Mouse (Mus musculus) central nervous system, embryonic 18 days (tissue): ENCODE results near the gene Pou2af1. TPM values are rescaled to one million over a fixed set of nuclear protein-coding genes. Genes with fewer than 3 reads are reported as not detected.

Experiments
- polyA plus RNA-seq: library from polyadenylated mRNA; depleted of rRNA; stranded (reverse); fragments of >200 nt; gene quantifications from 2 replicates; pipeline ENCODE4 v1.2.3, GENCODE M21; 2012; rRNA removed

Gene Pou2af1
- polyA plus RNA-seq: 0.12 and 0.21 TPM in 2 replicates

GRCm38 (mm10) chr9:51213023-51213728 is at the start of gene Pou2af1:
TSS of gene Pou2af1 (plus strand) at chr9:51213708.

GRCm38 (mm10) chr9:51165312-51166180 is 48.0 kb upstream of the Pou2af1 start, which contains the start of gene Gm32742:
TSS of gene Gm32742 (minus strand) at chr9:51165517.

GRCm38 (mm10) chr9:51278500-51279381 is 65.2 kb downstream of the Pou2af1 start, which contains the start of gene Colca2:
TSS of gene Colca2 (minus strand) at chr9:51278569.

Other genes with a start within 250 kb of the Pou2af1 start
- gene Sik2, start 204.6 kb upstream of the Pou2af1 start, polyA plus RNA-seq: 23.2 and 25.0 TPM in 2 replicates
- gene Btg4, start 152.8 kb upstream of the Pou2af1 start, polyA plus RNA-seq: not detected in 2 replicates
- 1.4 TPM in 2 replicates for gene Layn, start 136.6 kb upstream of the Pou2af1 start, polyA plus RNA-seq
- 0.75 and 1.6 TPM in 2 replicates for gene 4833427G06Rik, start 111.6 kb upstream of the Pou2af1 start, polyA plus RNA-seq
- gene Gm32742, start 48.2 kb upstream of the Pou2af1 start, polyA plus RNA-seq: 0.01 and 0.03 TPM in 2 replicates
- 0.94 and 1.0 TPM in 2 replicates for gene Colca2, start 64.9 kb downstream of the Pou2af1 start, polyA plus RNA-seq
- not detected in 2 replicates for gene 1810046K07Rik, start 115.2 kb downstream of the Pou2af1 start, polyA plus RNA-seq